Mouse (Mus musculus) neural tube, embryonic 14.5 days (tissue): ENCODE results near the gene Ubn1. TPM values are rescaled to one million over a fixed set of nuclear protein-coding genes. Genes with fewer than 3 reads are reported as not detected.

Source experiments
- ATAC-seq: fragments of 200-750 bp; cut with Nextera tagmentation; 2 replicates; pipeline ENCODE4 v1.8.0; 2017; ENCODE audit warnings: low read depth, mild to moderate bottlenecking, moderate TSS enrichment, moderate library complexity
- H3K27ac ChIP-seq: fragments of 300-500 bp; sonication (generic); 2 replicates; pipeline ENCODE4 v1.5.1; 2014; ENCODE audit warnings: low read depth, mild to moderate bottlenecking, control low read depth, low read length, moderate library complexity, mixed read lengths
- H3K27me3 ChIP-seq: fragments of 300-500 bp; sonication (generic); 2 replicates; pipeline ENCODE4 v1.6.1; 2014; ENCODE audit warnings: low read length; ENCODE audit not compliant: control insufficient read depth, insufficient read depth
- H3K36me3 ChIP-seq: fragments of 300-500 bp; sonication (generic); 2 replicates; pipeline ENCODE4 v1.6.1; 2014; ENCODE audit warnings: low read length, mixed read lengths; ENCODE audit not compliant: control insufficient read depth, insufficient read depth
- H3K4me1 ChIP-seq: fragments of 300-500 bp; sonication (generic); 2 replicates; pipeline ENCODE4 v1.6.1; 2014; ENCODE audit warnings: low read length; ENCODE audit not compliant: control insufficient read depth, insufficient read depth
- H3K4me2 ChIP-seq: fragments of 300-500 bp; sonication (generic); 2 replicates; pipeline ENCODE4 v1.6.1; 2014; ENCODE audit warnings: mild to moderate bottlenecking, low read depth, low read length, control low read depth
- H3K4me3 ChIP-seq: fragments of 300-500 bp; sonication (generic); 2 replicates; pipeline ENCODE4 v1.5.1; 2014; ENCODE audit warnings: low read depth, low read length, control low read depth, mixed read lengths
- H3K9ac ChIP-seq: fragments of 300-500 bp; sonication (generic); replicated peaks from 2 replicates; pipeline ENCODE4 v1.6.1; 2014; ENCODE audit warnings: low read depth, mild to moderate bottlenecking, control low read depth, low read length, mixed read lengths
- H3K9me3 ChIP-seq: fragments of 300-500 bp; sonication (generic); 2 replicates; pipeline ENCODE4 v1.6.1; 2016; ENCODE audit warnings: low read length; ENCODE audit not compliant: control insufficient read depth
- WGBS: fragments of 180-500 bp; shearing (Covaris S2); extraction: QIAGEN DNeasy Blood & Tissue Kit; methylation state at CpG from one replicate; pipeline ENCODE4 v1.1.7; 2014; 5-methylcytosine and 5-hydroxymethylcytosine counted together
- polyA plus RNA-seq: library from polyadenylated mRNA; unstranded; fragments of >200 nt; fragmentation: Nextera tagmentation; extraction: Ambion mirVana; gene quantifications from 2 replicates; pipeline ENCODE4 v1.2.1, GENCODE M21; 2014

Ubn1 gene
- polyA plus RNA-seq, 1 experiment from 2014 or later, result 14.4 TPM

GRCm38 (mm10) chr16:5050251-5051110, 624 bp downstream of the Ubn1 start:
- Histone ChIP-seq H3K9ac (peak overlapping the region; percentile 89), H3K27ac (peak overlapping the region; percentile 95), H3K27me3 (no peaks in the 10 kb centered on the region), H3K4me3 (peak overlapping the region; percentile 98), H3K9me3 (no peaks in the 10 kb centered on the region), H3K4me2 (peak overlapping the region; percentile 64), H3K4me1 (peaks cover 26% of the 10 kb centered on the region), H3K36me3 (peaks cover 35% of the 10 kb centered on the region)
- WGBS, result under 1% methylated on average over 76 of the region's 78 CpGs
- peak; percentile 81 for ATAC-seq

GRCm38 (mm10) chr16:5058114-5058513, 8.3 kb downstream of the Ubn1 start:
- no peak overlapping the region for H3K4me3 ChIP-seq
- H3K27me3 ChIP-seq, result no peaks in the 10 kb centered on the region
- ATAC-seq, result no peak
- peaks cover 33% of the 10 kb centered on the region for H3K36me3 ChIP-seq
- no peaks in the 10 kb centered on the region for H3K9me3 ChIP-seq
- WGBS, result 91% methylated on average over 1 of the region's 1 CpGs
- no peak overlapping the region for H3K4me2 ChIP-seq
- no peak overlapping the region for H3K9ac ChIP-seq
- no peak overlapping the region for H3K27ac ChIP-seq
- H3K4me1 ChIP-seq, result no peaks in the 10 kb centered on the region

- 98% methylated on average over 4 of the region's 4 CpGs for WGBS
- H3K36me3 ChIP-seq, result peaks cover 35% of the 10 kb centered on the region
- no peak for ATAC-seq
These were observed 13.6 kb downstream of the Ubn1 start for GRCm38 (mm10) chr16:5063472-5063871.

GRCm38 (mm10) chr16:5070321-5070720, 20.5 kb downstream of the Ubn1 start:
- Histone ChIP-seq H3K4me3 (no peak overlapping the region), H3K36me3 (peaks cover 54% of the 10 kb centered on the region), H3K4me2 (no peak overlapping the region), H3K9ac (no peak overlapping the region), H3K27ac (no peak overlapping the region), H3K27me3 (no peaks in the 10 kb centered on the region), H3K4me1 (no peaks in the 10 kb centered on the region), H3K9me3 (no peaks in the 10 kb centered on the region)
- no peak for ATAC-seq
- 83% methylated on average over 3 of the region's 3 CpGs for WGBS

More at GRCm38 (mm10) chr16:5063472-5063871, 13.6 kb downstream of the Ubn1 start:
- H3K4me2 ChIP-seq, result no peak overlapping the region
- no peak overlapping the region for H3K4me3 ChIP-seq
- H3K9ac ChIP-seq, result no peak overlapping the region
- H3K27ac ChIP-seq, result no peak overlapping the region
- H3K27me3 ChIP-seq, result no peaks in the 10 kb centered on the region
- H3K4me1 ChIP-seq, result no peaks in the 10 kb centered on the region
- no peaks in the 10 kb centered on the region for H3K9me3 ChIP-seq

- H3K9ac ChIP-seq, result no peak overlapping the region
- H3K4me1 ChIP-seq, result no peaks in the 10 kb centered on the region
- no peak overlapping the region for H3K4me3 ChIP-seq
- peaks cover 67% of the 10 kb centered on the region for H3K36me3 ChIP-seq
- no peak for ATAC-seq
- no peak overlapping the region for H3K27ac ChIP-seq
- no peaks in the 10 kb centered on the region for H3K9me3 ChIP-seq
- no peak overlapping the region for H3K4me2 ChIP-seq
- H3K27me3 ChIP-seq, result no peaks in the 10 kb centered on the region
- WGBS, result 94% methylated on average over 7 of the region's 7 CpGs
These were observed 22.1 kb downstream of the Ubn1 start for GRCm38 (mm10) chr16:5071974-5072373.

GRCm38 (mm10) chr16:5074341-5074740, 24.5 kb downstream of the Ubn1 start:
- Histone ChIP-seq H3K27ac (no peak overlapping the region), H3K4me3 (no peak overlapping the region), H3K9me3 (no peaks in the 10 kb centered on the region), H3K36me3 (peaks cover 86% of the 10 kb centered on the region), H3K9ac (no peak overlapping the region), H3K27me3 (no peaks in the 10 kb centered on the region), H3K4me1 (no peaks in the 10 kb centered on the region), H3K4me2 (no peak overlapping the region)
- no peak for ATAC-seq
- 96% methylated on average over 5 of the region's 5 CpGs for WGBS

GRCm38 (mm10) chr16:5085196-5085595, 35.3 kb downstream of the Ubn1 start:
- Histone ChIP-seq H3K4me1 (no peaks in the 10 kb centered on the region), H3K27me3 (no peaks in the 10 kb centered on the region), H3K4me3 (no peak overlapping the region), H3K4me2 (no peak overlapping the region), H3K27ac (no peak overlapping the region), H3K36me3 (peaks cover 56% of the 10 kb centered on the region), H3K9me3 (no peaks in the 10 kb centered on the region), H3K9ac (no peak overlapping the region)
- no peak for ATAC-seq
- WGBS, result 92% methylated on average over 4 of the region's 4 CpGs

- no peaks in the 10 kb centered on the region for H3K27me3 ChIP-seq
- no peak overlapping the region for H3K4me2 ChIP-seq
- no peak overlapping the region for H3K9ac ChIP-seq
- H3K4me1 ChIP-seq, result no peaks in the 10 kb centered on the region
- H3K27ac ChIP-seq, result no peak overlapping the region
- no peak overlapping the region for H3K4me3 ChIP-seq
- no peak for ATAC-seq
- WGBS, result 100% methylated on average over 2 of the region's 2 CpGs
- H3K36me3 ChIP-seq, result peaks cover 53% of the 10 kb centered on the region
- no peaks in the 10 kb centered on the region for H3K9me3 ChIP-seq
These were observed 36.3 kb downstream of the Ubn1 start for GRCm38 (mm10) chr16:5086179-5086578.

GRCm38 (mm10) chr16:5089021-5089420, 39.2 kb downstream of the Ubn1 start:
- H3K9me3 ChIP-seq, result no peaks in the 10 kb centered on the region
- 67% methylated on average over 10 of the region's 10 CpGs for WGBS
- H3K4me1 ChIP-seq, result no peaks in the 10 kb centered on the region
- no peak overlapping the region for H3K4me2 ChIP-seq
- H3K27me3 ChIP-seq, result no peaks in the 10 kb centered on the region
- no peak for ATAC-seq
- H3K36me3 ChIP-seq, result peaks cover 33% of the 10 kb centered on the region
- no peak overlapping the region for H3K27ac ChIP-seq
- no peak overlapping the region for H3K9ac ChIP-seq
- no peak overlapping the region for H3K4me3 ChIP-seq
